Mouse (Mus musculus) testis, adult 2 months (tissue): ENCODE measurements around the gene Zfp575.

Source experiments
- CTCF ChIP-seq: fragments of 200-500 bp; IDR thresholded peaks from 2 replicates; pipeline ENCODE4 v1.5.1; 2012; ENCODE audit warnings: low read depth, mild to moderate bottlenecking, inconsistent platforms, low read length, moderate library complexity; ENCODE audit not compliant: control insufficient read depth, insufficient read depth, insufficient replicate concordance
- POLR2A ChIP-seq: fragments of 200-500 bp; IDR thresholded peaks from 2 replicates; pipeline ENCODE4 v1.6.1; 2012; ENCODE audit warnings: low read depth, mild to moderate bottlenecking, inconsistent platforms, low read length, moderate library complexity; ENCODE audit not compliant: control insufficient read depth

GRCm38 (mm10) chr7:24551985-24552759, 35.3 kb downstream of the Zfp575 start:
- TF ChIP-seq POLR2A (no peak), CTCF (no peak)
